Comparison of ENCODE assay signal across 8 mouse cellular contexts in genomic region chr10:75860746-75861145, GRCm38 (mm10). TPM values are rescaled to one million over a fixed set of nuclear protein-coding genes. Genes with fewer than 3 reads are reported as not detected.
DNase-seq lines count a peak whose midpoint lies in the region; ATAC-seq and TF ChIP-seq lines count a peak whose summit lies in the region.

No protein-coding gene starts in this region.

- no peaks in the 10 kb centered on the region for H3K9me3 ChIP-seq in liver, embryonic 11.5 days (ENCODE audit: control insufficient read depth, low read length)
- no peaks in the 10 kb centered on the region for H3K9me3 ChIP-seq in heart, postnatal 0 days (replicated peaks; ENCODE audit: control insufficient read depth, low read length)

- peaks cover 14% of the 10 kb centered on the region for H3K36me3 ChIP-seq in liver, embryonic 11.5 days (ENCODE audit: control insufficient read depth, insufficient read depth, low read length)
- 0 out of 2 replicates have a peak, but pooled peaks cover 10% of the 10 kb centered on the region for H3K36me3 ChIP-seq in heart, postnatal 0 days (replicated peaks; ENCODE audit: control insufficient read depth, insufficient read depth, low read length)

- H3K9ac ChIP-seq in liver, embryonic 11.5 days (ENCODE audit: low read depth, low read length): peak overlapping the region; percentile 25
- H3K9ac ChIP-seq in heart, postnatal 0 days (replicated peaks; ENCODE audit: low read depth, low read length): no peak overlapping the region

- TF ChIP-seq EP300 in heart, postnatal 0 days (IDR thresholded peaks at IDR 0.05; ENCODE audit: low read depth): no peak

- no peak for DNase-seq in liver, embryonic 11.5 days (ENCODE audit: low spot score)
- no peak for DNase-seq in liver
- peak; percentile 55 for DNase-seq in heart, postnatal 0 days (ENCODE audit: low spot score)
- DNase-seq in adrenal gland, adult 2 months: no peak
- no peak for DNase-seq in frontal cortex, postnatal 36 days (ENCODE audit: low spot score in 2 of 2)
- no peak for DNase-seq in natural killer cell, adult 2 months (ENCODE audit: low spot score in 2 of 2)

- peak overlapping the region; percentile 3; the same call in 1 of the 2 replicates for H3K4me2 ChIP-seq in liver, embryonic 11.5 days
- peak overlapping the region; percentile 77 for H3K4me2 ChIP-seq in heart, postnatal 0 days (ENCODE audit: low read depth, low read length)

- TF ChIP-seq CTCF in heart, postnatal 0 days (IDR thresholded peaks at IDR 0.05; ENCODE audit: low read depth): no peak

- H3K4me1 ChIP-seq in liver, embryonic 11.5 days (replicated peaks; ENCODE audit: control insufficient read depth, insufficient read depth, low read length): peaks cover 18% of the 10 kb centered on the region
- H3K4me1 ChIP-seq in heart, postnatal 0 days (ENCODE audit: control insufficient read depth, insufficient read depth): peaks cover 24% of the 10 kb centered on the region

- peak overlapping the region; percentile 91; the same call in 1 of the 2 replicates for H3K27ac ChIP-seq in liver, embryonic 11.5 days (ENCODE audit: low read depth, low read length)
- H3K27ac ChIP-seq in heart, postnatal 0 days (ENCODE audit: low read depth): peak overlapping the region; percentile 93

- ATAC-seq in liver, embryonic 11.5 days (replicated peaks; ENCODE audit: low FRiP score): no peak
- ATAC-seq in common myeloid progenitor, adult 5-6 weeks (replicated peaks; ENCODE audit: low read depth, poor library complexity, severe bottlenecking): peak; percentile 5; the same call in 1 of the 2 replicates
- no peak for ATAC-seq in heart, postnatal 0 days (ENCODE audit: insufficient read depth, low read depth)
- peak; percentile 28; the same call in 1 of the 2 replicates for ATAC-seq in megakaryocyte, adult 5-6 weeks (ENCODE audit: poor library complexity, severe bottlenecking)

- H3K4me3 ChIP-seq in liver, embryonic 11.5 days (ENCODE audit: low read depth, low read length): no peak overlapping the region
- H3K4me3 ChIP-seq in heart, postnatal 0 days (ENCODE audit: low read depth, low read length): no peak overlapping the region

- WGBS in liver, embryonic 11.5 days: 35% methylated on average over 7 of the region's 7 CpGs
- WGBS in heart, postnatal 0 days: 19% methylated on average over 7 of the region's 7 CpGs

- no peaks in the 10 kb centered on the region for H3K27me3 ChIP-seq in liver, embryonic 11.5 days (replicated peaks; ENCODE audit: control insufficient read depth, insufficient read depth, low read length)
- no peaks in the 10 kb centered on the region for H3K27me3 ChIP-seq in heart, postnatal 0 days (ENCODE audit: control insufficient read depth, insufficient read depth, low read length)

RNA-seq across cellular contexts. Expression of gene Mif, which starts 0.7 kb away (rescaled TPM):
- polyA plus RNA-seq in liver, embryonic 11.5 days (2014; fragmentation: Nextera tagmentation; extraction: Ambion mirVana): 2,667 and 2,772 TPM in 2 replicates
- total RNA-seq in common myeloid progenitor, adult 5-6 weeks (2017): 521 and 525 TPM in 2 replicates
- 1,140 and 1,565 TPM in 2 replicates for total RNA-seq in heart, postnatal 0 days (2014; rRNA removed; ENCODE audit: low replicate concordance)
- polyA plus RNA-seq in heart, postnatal 0 days (2015; fragmentation: Nextera tagmentation; extraction: Ambion mirVana): 1,324 and 1,428 TPM in 2 replicates
- 68.9 and 73.4 TPM in 2 replicates for total RNA-seq in megakaryocyte, adult 5-6 weeks (2015)
- 87.4 and 123 TPM in 2 replicates for total RNA-seq in megakaryocyte, adult 5-6 weeks (2017)
- 100 to 1,000 TPM; 268 to 376 TPM for total RNA-seq in adrenal gland, adult 2 months (2021)
- 1,719 and 1,732 TPM in 2 replicates for polyA plus RNA-seq in adrenal gland, adult 2 months (2012; rRNA removed)

RNA-seq across cellular contexts. Expression of gene Gstt2, which starts 23.5 kb away (rescaled TPM):
- polyA plus RNA-seq in liver, embryonic 11.5 days (2014; fragmentation: Nextera tagmentation; extraction: Ambion mirVana): 38.4 and 39.6 TPM in 2 replicates
- total RNA-seq in common myeloid progenitor, adult 5-6 weeks (2017): 10.7 and 19.0 TPM in 2 replicates
- 6.0 and 10.9 TPM in 2 replicates for total RNA-seq in heart, postnatal 0 days (2014; rRNA removed; ENCODE audit: low replicate concordance)
- 12.8 and 13.0 TPM in 2 replicates for polyA plus RNA-seq in heart, postnatal 0 days (2015; fragmentation: Nextera tagmentation; extraction: Ambion mirVana)
- total RNA-seq in megakaryocyte, adult 5-6 weeks (2015): 4.7 and 5.9 TPM in 2 replicates
- total RNA-seq in megakaryocyte, adult 5-6 weeks (2017): 1.8 and 4.7 TPM in 2 replicates
- total RNA-seq in adrenal gland, adult 2 months (2021): 10 to 100 TPM; 32.9 to 36.6 TPM
- 136 and 153 TPM in 2 replicates for polyA plus RNA-seq in adrenal gland, adult 2 months (2012; rRNA removed)

RNA-seq across cellular contexts. Expression of gene Derl3, which starts 32.5 kb away (rescaled TPM):
- polyA plus RNA-seq in liver, embryonic 11.5 days (2014; fragmentation: Nextera tagmentation; extraction: Ambion mirVana): 4.0 and 5.1 TPM in 2 replicates
- total RNA-seq in common myeloid progenitor, adult 5-6 weeks (2017): not detected in 2 replicates
- not detected in 2 replicates for total RNA-seq in heart, postnatal 0 days (2014; rRNA removed; ENCODE audit: low replicate concordance)
- polyA plus RNA-seq in heart, postnatal 0 days (2015; fragmentation: Nextera tagmentation; extraction: Ambion mirVana): 0.41 and 1.2 TPM in 2 replicates
- total RNA-seq in megakaryocyte, adult 5-6 weeks (2015): 0.41 and 0.89 TPM in 2 replicates
- not detected in 2 replicates for total RNA-seq in megakaryocyte, adult 5-6 weeks (2017)
- total RNA-seq in adrenal gland, adult 2 months (2021): 1 to 10 TPM; 2.1 to 3.9 TPM
- polyA plus RNA-seq in adrenal gland, adult 2 months (2012; rRNA removed): 5.4 and 6.0 TPM in 2 replicates

RNA-seq across cellular contexts. Expression of gene Gstt4, which starts 38.4 kb away (rescaled TPM):
- polyA plus RNA-seq in liver, embryonic 11.5 days (2014; fragmentation: Nextera tagmentation; extraction: Ambion mirVana): not detected in 2 replicates
- total RNA-seq in common myeloid progenitor, adult 5-6 weeks (2017): not detected in 2 replicates
- not detected in 2 replicates for total RNA-seq in heart, postnatal 0 days (2014; rRNA removed; ENCODE audit: low replicate concordance)
- polyA plus RNA-seq in heart, postnatal 0 days (2015; fragmentation: Nextera tagmentation; extraction: Ambion mirVana): not detected in 2 replicates
- not detected in 2 replicates for total RNA-seq in megakaryocyte, adult 5-6 weeks (2015)
- not detected in 2 replicates for total RNA-seq in megakaryocyte, adult 5-6 weeks (2017)
- not detected for total RNA-seq in adrenal gland, adult 2 months (2021)
- not detected in 2 replicates for polyA plus RNA-seq in adrenal gland, adult 2 months (2012; rRNA removed)

Comparison
In these comparisons a context has a peak if more than half of its experiments do, and no peak if none do; other contexts are left out.
1. ATAC-seq: peak in common myeloid progenitor, adult 5-6 weeks (single experiment) and megakaryocyte, adult 5-6 weeks (single experiment); none in liver, embryonic 11.5 days (single experiment) and heart, postnatal 0 days (single experiment).